Mouse (Mus musculus): ENCODE measurements around the gene Myl3.

Myl3 gene

GRCm38 (mm10) chr9:110760886-110761285 lies 19.2 kb downstream of the Myl3 start:
- no peak for DNase-seq (ENCODE audit: low read depth in 2 of 2, low spot score in 2 of 2)

GRCm38 (mm10) chr9:110762763-110763162 lies 21.1 kb downstream of the Myl3 start:
- DNase-seq (ENCODE audit: low read depth in 2 of 2, low spot score in 2 of 2): no peak

- DNase-seq (ENCODE audit: low read depth in 2 of 2, low spot score in 2 of 2): no peak
Observed at GRCm38 (mm10) chr9:110763405-110763804, 21.7 kb downstream of the Myl3 start.

GRCm38 (mm10) chr9:110772336-110772735 lies 30.7 kb downstream of the Myl3 start:
- DNase-seq (ENCODE audit: low read depth in 2 of 2, low spot score in 2 of 2): no peak

- no peak for DNase-seq (ENCODE audit: low read depth in 2 of 2, low spot score in 2 of 2)
Observed at GRCm38 (mm10) chr9:110774403-110775268, 33.0 kb downstream of the Myl3 start.

GRCm38 (mm10) chr9:110775269-110776022 lies 33.8 kb downstream of the Myl3 start:
- DNase-seq (ENCODE audit: low read depth in 2 of 2, low spot score in 2 of 2): no peak

GRCm38 (mm10) chr9:110778100-110778499 lies 36.4 kb downstream of the Myl3 start:
- DNase-seq (ENCODE audit: low read depth in 2 of 2, low spot score in 2 of 2): no peak

GRCm38 (mm10) chr9:110778559-110778958 lies 36.9 kb downstream of the Myl3 start:
- DNase-seq (ENCODE audit: low read depth in 2 of 2, low spot score in 2 of 2): no peak

GRCm38 (mm10) chr9:110779242-110779913 lies 37.7 kb downstream of the Myl3 start:
- DNase-seq (ENCODE audit: low read depth in 2 of 2, low spot score in 2 of 2): no peak

GRCm38 (mm10) chr9:110781256-110781721 lies 39.6 kb downstream of the Myl3 start:
- DNase-seq (ENCODE audit: low read depth in 2 of 2, low spot score in 2 of 2): peak; percentile 85 to 88

- DNase-seq (ENCODE audit: low read depth in 2 of 2, low spot score in 2 of 2): no peak
Observed at GRCm38 (mm10) chr9:110781731-110782130, 40.1 kb downstream of the Myl3 start.

- no peak for DNase-seq (ENCODE audit: low read depth in 2 of 2, low spot score in 2 of 2)
Observed at GRCm38 (mm10) chr9:110783611-110784010, 42.0 kb downstream of the Myl3 start.

- DNase-seq (ENCODE audit: low read depth in 2 of 2, low spot score in 2 of 2): no peak
Observed at GRCm38 (mm10) chr9:110788169-110788568, 46.5 kb downstream of the Myl3 start.

GRCm38 (mm10) chr9:110790462-110790861 lies 48.8 kb downstream of the Myl3 start:
- no peak for DNase-seq (ENCODE audit: low read depth in 2 of 2, low spot score in 2 of 2)

GRCm38 (mm10) chr9:110797013-110797412 lies 55.4 kb downstream of the Myl3 start:
- DNase-seq (ENCODE audit: low read depth in 2 of 2, low spot score in 2 of 2): no peak

GRCm38 (mm10) chr9:110797866-110798265 lies 56.2 kb downstream of the Myl3 start, which contains the start of gene Prss42:
TSS of gene Prss42 (plus strand) at chr9:110798166.
- no peak for DNase-seq (ENCODE audit: low read depth in 2 of 2, low spot score in 2 of 2)

- no peak for DNase-seq (ENCODE audit: low read depth in 2 of 2, low spot score in 2 of 2)
Observed at GRCm38 (mm10) chr9:110800834-110801479, 59.3 kb downstream of the Myl3 start.

GRCm38 (mm10) chr9:110803294-110803693 lies 61.6 kb downstream of the Myl3 start:
- DNase-seq (ENCODE audit: low read depth in 2 of 2, low spot score in 2 of 2): no peak

- no peak for DNase-seq (ENCODE audit: low read depth in 2 of 2, low spot score in 2 of 2)
Observed at GRCm38 (mm10) chr9:110810051-110810450, 68.4 kb downstream of the Myl3 start.

- no peak for DNase-seq (ENCODE audit: low read depth in 2 of 2, low spot score in 2 of 2)
Observed at GRCm38 (mm10) chr9:110813789-110814188, 72.1 kb downstream of the Myl3 start, which contains the start of gene Prss44. TSS of gene Prss44 (plus strand) at chr9:110813994.
